Mouse (Mus musculus): ENCODE data around the gene Inpp5k.

The Inpp5k gene

GRCm38 (mm10) chr11:75651426-75652221 is 20.8 kb downstream of the Inpp5k start:
- in situ Hi-C loops (cut with MboI; ENCODE audit: low pct_unique_long_range_greater_than_20kb in 1 of 2, low sequenced_read_pairs in 2 of 2, unreplicated experiment in 1 of 2): no loop called here

GRCm38 (mm10) chr11:75652222-75652941 is 21.6 kb downstream of the Inpp5k start:
- in situ Hi-C loops (cut with MboI; ENCODE audit: low pct_unique_long_range_greater_than_20kb in 1 of 2, low sequenced_read_pairs in 2 of 2, unreplicated experiment in 1 of 2): no loop called here

GRCm38 (mm10) chr11:75652942-75653684 is 22.3 kb downstream of the Inpp5k start:
- in situ Hi-C loops (cut with MboI; ENCODE audit: low pct_unique_long_range_greater_than_20kb in 1 of 2, low sequenced_read_pairs in 2 of 2, unreplicated experiment in 1 of 2): no loop called here

GRCm38 (mm10) chr11:75653781-75654470 is 23.1 kb downstream of the Inpp5k start:
- in situ Hi-C loops (cut with MboI; ENCODE audit: low pct_unique_long_range_greater_than_20kb in 1 of 2, low sequenced_read_pairs in 2 of 2, unreplicated experiment in 1 of 2): no loop called here

GRCm38 (mm10) chr11:75654471-75655390 is 23.9 kb downstream of the Inpp5k start:
- in situ Hi-C loops (cut with MboI; ENCODE audit: low pct_unique_long_range_greater_than_20kb in 1 of 2, low sequenced_read_pairs in 2 of 2, unreplicated experiment in 1 of 2): no loop called here

- in situ Hi-C loops (cut with MboI; ENCODE audit: low pct_unique_long_range_greater_than_20kb in 1 of 2, low sequenced_read_pairs in 2 of 2, unreplicated experiment in 1 of 2): no loop called here
These were observed 25.1 kb downstream of the Inpp5k start for GRCm38 (mm10) chr11:75655621-75656545.

GRCm38 (mm10) chr11:75656621-75657590 is 26.1 kb downstream of the Inpp5k start:
- in situ Hi-C loops (cut with MboI; ENCODE audit: low pct_unique_long_range_greater_than_20kb in 1 of 2, low sequenced_read_pairs in 2 of 2, unreplicated experiment in 1 of 2): no loop called here

- in situ Hi-C loops (cut with MboI; ENCODE audit: low pct_unique_long_range_greater_than_20kb in 1 of 2, low sequenced_read_pairs in 2 of 2, unreplicated experiment in 1 of 2): no loop called here
These were observed 27.1 kb downstream of the Inpp5k start for GRCm38 (mm10) chr11:75657841-75658240.

GRCm38 (mm10) chr11:75658311-75658710 is 27.5 kb downstream of the Inpp5k start:
- in situ Hi-C loops (cut with MboI; ENCODE audit: low pct_unique_long_range_greater_than_20kb in 1 of 2, low sequenced_read_pairs in 2 of 2, unreplicated experiment in 1 of 2): no loop called here

- in situ Hi-C loops (cut with MboI; ENCODE audit: low pct_unique_long_range_greater_than_20kb in 1 of 2, low sequenced_read_pairs in 2 of 2, unreplicated experiment in 1 of 2): no loop called here
These were observed 28.4 kb downstream of the Inpp5k start for GRCm38 (mm10) chr11:75658996-75659750.

GRCm38 (mm10) chr11:75660081-75660590 is 29.3 kb downstream of the Inpp5k start:
- in situ Hi-C loops (cut with MboI; ENCODE audit: low pct_unique_long_range_greater_than_20kb in 1 of 2, low sequenced_read_pairs in 2 of 2, unreplicated experiment in 1 of 2): no loop called here

- in situ Hi-C loops (cut with MboI; ENCODE audit: low pct_unique_long_range_greater_than_20kb in 1 of 2, low sequenced_read_pairs in 2 of 2, unreplicated experiment in 1 of 2): no loop called here
These were observed 30.4 kb downstream of the Inpp5k start for GRCm38 (mm10) chr11:75660941-75661800.

GRCm38 (mm10) chr11:75662131-75662530 is 31.3 kb downstream of the Inpp5k start:
- in situ Hi-C loops (cut with MboI; ENCODE audit: low pct_unique_long_range_greater_than_20kb in 1 of 2, low sequenced_read_pairs in 2 of 2, unreplicated experiment in 1 of 2): no loop called here

GRCm38 (mm10) chr11:75666296-75666695 is 35.5 kb downstream of the Inpp5k start:
- in situ Hi-C loops (cut with MboI; ENCODE audit: low pct_unique_long_range_greater_than_20kb in 1 of 2, low sequenced_read_pairs in 2 of 2, unreplicated experiment in 1 of 2): no loop called here
